Mouse (Mus musculus) embryonic facial prominence, embryonic 15.5 days (tissue): ENCODE measurements at regions not wholly inside any gene's neighbourhood (a gene's known extent, or its start where the extent isn't known, plus 50 kb on each side); places are given as distances from the start of the nearest gene placed in this dataset.

ENCODE experiments used
- ATAC-seq: fragments of 200-750 bp; cut with Nextera tagmentation; 2 replicates; pipeline ENCODE4 v1.8.0; 2017; ENCODE audit warnings: low read depth, moderate TSS enrichment; ENCODE audit not compliant: insufficient number of reproducible peaks, low FRiP score, low TSS enrichment
- H3K27ac ChIP-seq: fragments of 300-500 bp; sonication (generic); replicated peaks from 2 replicates; pipeline ENCODE4 v1.5.1; 2015; ENCODE audit warnings: mild to moderate bottlenecking, inconsistent platforms
- H3K27me3 ChIP-seq: fragments of 300-500 bp; sonication (generic); 2 replicates; pipeline ENCODE4 v1.6.1; 2015; ENCODE audit warnings: inconsistent platforms
- H3K36me3 ChIP-seq: fragments of 300-500 bp; sonication (generic); 2 replicates; pipeline ENCODE4 v1.6.1; 2015; ENCODE audit warnings: mild to moderate bottlenecking, inconsistent platforms
- H3K4me1 ChIP-seq: fragments of 300-500 bp; sonication (generic); 2 replicates; pipeline ENCODE4 v1.6.1; 2015; ENCODE audit warnings: inconsistent platforms
- H3K4me2 ChIP-seq: fragments of 300-500 bp; sonication (generic); replicated peaks from 2 replicates; pipeline ENCODE4 v1.6.1; 2015; ENCODE audit warnings: mild to moderate bottlenecking, inconsistent platforms
- H3K4me3 ChIP-seq: fragments of 300-500 bp; sonication (generic); replicated peaks from 2 replicates; pipeline ENCODE4 v1.5.1; 2015; ENCODE audit warnings: mild to moderate bottlenecking, inconsistent platforms
- H3K9ac ChIP-seq: fragments of 300-500 bp; sonication (generic); 2 replicates; pipeline ENCODE4 v1.6.1; 2015; ENCODE audit warnings: inconsistent platforms
- H3K9me3 ChIP-seq: fragments of 300-500 bp; sonication (generic); replicated peaks from 2 replicates; pipeline ENCODE4 v1.6.1; 2016; ENCODE audit warnings: inconsistent platforms
- WGBS: fragments of 180-500 bp; shearing (Covaris S2); methylation state at CpG from one replicate; pipeline ENCODE4 v1.1.7; 2015; 5-methylcytosine and 5-hydroxymethylcytosine counted together

DNA sequence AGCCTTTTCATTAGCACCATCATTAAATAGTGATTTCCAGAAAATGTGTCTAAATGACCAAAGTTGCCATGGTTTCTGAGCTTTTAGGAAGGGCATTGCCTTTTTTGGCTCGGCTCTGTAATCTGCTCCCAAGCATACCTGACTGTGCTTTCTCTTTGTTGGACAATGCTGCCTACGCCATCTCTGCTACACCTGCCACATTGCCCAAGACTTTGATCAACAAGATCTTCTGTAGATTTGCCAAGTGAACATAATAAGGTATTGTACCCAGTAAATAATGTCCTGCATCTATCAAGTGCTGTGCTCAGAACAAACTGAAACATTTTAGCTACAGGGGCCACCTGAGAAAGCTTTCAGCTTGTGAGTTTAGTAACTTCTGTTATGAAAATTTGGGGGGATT, 114.6 kb upstream of the Acsl4 start:
- Histone ChIP-seq H3K4me3 (no peak overlapping the region), H3K9me3 (no peaks in the 10 kb centered on the region), H3K4me2 (no peak overlapping the region), H3K9ac (no peak overlapping the region), H3K27me3 (no peaks in the 10 kb centered on the region), H3K36me3 (no peaks in the 10 kb centered on the region), H3K27ac (no peak overlapping the region), H3K4me1 (no peaks in the 10 kb centered on the region)
- ATAC-seq, result no peak
- 85% methylated on average over 2 of the region's 2 CpGs for WGBS

- Histone ChIP-seq H3K4me1 (no peaks in the 10 kb centered on the region), H3K9me3 (no peaks in the 10 kb centered on the region), H3K9ac (no peak overlapping the region), H3K4me2 (no peak overlapping the region), H3K27ac (no peak overlapping the region), H3K4me3 (no peak overlapping the region), H3K27me3 (no peaks in the 10 kb centered on the region), H3K36me3 (no peaks in the 10 kb centered on the region)
- no peak for ATAC-seq
These were observed 117.1 kb upstream of the Acsl4 start for GRCm38 (mm10) chrX:142507475-142507874.

DNA sequence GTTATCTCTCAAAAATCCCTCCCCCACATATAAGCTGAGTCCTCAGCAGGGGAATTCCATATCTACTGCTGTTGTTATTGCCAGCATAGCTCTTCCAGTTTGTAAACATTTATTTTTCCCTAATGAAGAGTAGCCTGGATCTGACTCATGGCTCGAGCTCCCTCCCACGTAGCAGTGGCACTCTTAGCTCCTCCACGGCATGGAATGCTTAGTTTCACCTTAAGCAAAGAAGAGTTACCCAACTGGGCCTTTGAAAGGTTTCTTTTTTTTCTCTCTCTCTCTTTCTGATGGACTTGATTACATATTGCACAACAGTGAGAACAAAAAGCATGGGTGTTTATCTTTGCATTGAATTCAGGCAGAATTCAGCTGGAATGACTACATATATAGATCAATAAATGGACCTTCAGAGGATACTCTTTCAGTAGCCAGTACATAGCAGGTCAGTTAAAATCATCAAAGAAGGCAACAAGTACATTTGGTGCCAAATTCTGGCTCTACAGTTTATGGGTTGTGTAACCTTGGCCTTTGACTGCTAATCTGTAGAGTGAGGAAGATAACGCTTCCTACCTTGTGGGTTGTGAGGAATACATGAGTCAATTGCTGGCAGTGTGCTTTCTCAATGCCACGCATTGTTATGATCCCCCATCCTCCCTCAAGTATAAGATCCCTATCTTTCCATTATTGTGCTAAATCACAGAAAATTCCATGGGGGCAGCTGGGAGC, 126.2 kb upstream of the Acsl4 start:
- no peaks in the 10 kb centered on the region; the same call in 1 of the 2 replicates for H3K27me3 ChIP-seq
- H3K4me1 ChIP-seq, result no peaks in the 10 kb centered on the region
- H3K4me2 ChIP-seq, result no peak overlapping the region
- no peak overlapping the region for H3K27ac ChIP-seq
- H3K4me3 ChIP-seq, result no peak overlapping the region
- H3K9ac ChIP-seq, result no peak overlapping the region
- H3K36me3 ChIP-seq, result no peaks in the 10 kb centered on the region
- no peaks in the 10 kb centered on the region for H3K9me3 ChIP-seq
- WGBS, result 73% methylated on average over 5 of the region's 5 CpGs
- ATAC-seq, result no peak

DNA sequence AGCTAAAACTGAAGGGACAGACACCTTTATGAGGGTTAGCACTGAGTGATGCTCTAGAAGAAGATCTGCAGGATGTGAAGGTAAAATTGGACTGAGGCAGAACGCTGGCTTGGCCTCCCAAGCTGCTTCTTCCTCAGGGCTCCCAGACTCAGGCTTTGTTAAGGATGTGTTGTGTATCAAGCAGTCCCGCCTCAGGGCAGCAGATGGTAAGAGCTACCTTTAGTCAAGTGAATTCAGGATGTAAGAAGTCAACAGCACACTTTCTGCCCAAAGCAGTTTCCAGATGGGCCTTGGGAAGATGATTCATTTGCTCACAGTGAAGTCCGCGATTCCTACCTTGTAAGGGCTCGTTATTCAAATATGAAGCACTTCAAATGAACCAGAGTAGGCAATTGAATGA, 126.9 kb upstream of the Acsl4 start:
- Histone ChIP-seq H3K27ac (no peak overlapping the region), H3K36me3 (no peaks in the 10 kb centered on the region), H3K4me1 (no peaks in the 10 kb centered on the region), H3K9me3 (no peaks in the 10 kb centered on the region), H3K4me2 (no peak overlapping the region), H3K9ac (no peak overlapping the region), H3K27me3 (no peaks in the 10 kb centered on the region; the same call in 1 of the 2 replicates), H3K4me3 (no peak overlapping the region)
- 69% methylated on average over 5 of the region's 5 CpGs for WGBS
- ATAC-seq, result no peak

DNA sequence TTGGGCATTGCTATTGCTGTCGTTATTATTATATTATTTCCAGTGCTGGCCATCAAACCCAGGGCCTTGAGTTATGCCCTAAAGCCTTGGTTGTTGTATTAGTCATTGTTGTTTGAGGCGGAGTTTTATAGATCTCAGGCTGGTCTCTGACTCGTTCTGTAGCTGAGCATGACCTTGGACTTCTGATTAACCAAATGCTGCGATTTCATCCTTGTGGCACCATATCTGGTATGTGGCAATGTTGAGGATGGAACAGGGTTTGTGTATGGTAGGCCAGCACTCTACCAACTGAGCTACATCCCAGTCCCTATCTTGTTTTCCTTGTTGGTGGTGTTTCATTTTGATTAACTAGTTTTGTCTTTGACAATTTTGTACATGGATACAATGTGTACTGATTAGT, 130.7 kb upstream of the Acsl4 start:
- Histone ChIP-seq H3K36me3 (no peaks in the 10 kb centered on the region), H3K4me2 (no peak overlapping the region), H3K9me3 (no peaks in the 10 kb centered on the region), H3K27ac (no peak overlapping the region), H3K9ac (no peak overlapping the region), H3K4me3 (no peak overlapping the region), H3K4me1 (no peaks in the 10 kb centered on the region), H3K27me3 (no peaks in the 10 kb centered on the region)
- ATAC-seq, result no peak
- 78% methylated on average over 4 of the region's 4 CpGs for WGBS

GRCm38 (mm10) chrX:142526953-142527352, 136.6 kb upstream of the Acsl4 start:
- Histone ChIP-seq H3K36me3 (no peaks in the 10 kb centered on the region), H3K4me2 (no peak overlapping the region), H3K9ac (no peak overlapping the region), H3K4me3 (no peak overlapping the region), H3K27ac (no peak overlapping the region), H3K9me3 (no peaks in the 10 kb centered on the region), H3K27me3 (no peaks in the 10 kb centered on the region), H3K4me1 (no peaks in the 10 kb centered on the region)
- ATAC-seq, result no peak
- WGBS, result 40% methylated on average over 1 of the region's 1 CpGs

GRCm38 (mm10) chrX:142529892-142530291, 139.6 kb upstream of the Acsl4 start:
- WGBS, result 64% methylated on average over 7 of the region's 7 CpGs
- no peaks in the 10 kb centered on the region for H3K36me3 ChIP-seq

GRCm38 (mm10) chrX:142534780-142535179, 144.4 kb upstream of the Acsl4 start:
- H3K27ac ChIP-seq, result no peak overlapping the region
- H3K9me3 ChIP-seq, result no peaks in the 10 kb centered on the region
- no peaks in the 10 kb centered on the region; the same call in 1 of the 2 replicates for H3K27me3 ChIP-seq
- no peak overlapping the region for H3K4me2 ChIP-seq
- WGBS, result 41% methylated on average over 8 of the region's 8 CpGs
- ATAC-seq, result no peak
- no peak overlapping the region for H3K4me3 ChIP-seq
- H3K36me3 ChIP-seq, result no peaks in the 10 kb centered on the region
- H3K4me1 ChIP-seq, result no peaks in the 10 kb centered on the region
- H3K9ac ChIP-seq, result no peak overlapping the region

More at GRCm38 (mm10) chrX:142529892-142530291, 139.6 kb upstream of the Acsl4 start:
- no peaks in the 10 kb centered on the region for H3K4me1 ChIP-seq
- H3K9ac ChIP-seq, result no peak overlapping the region
- H3K27ac ChIP-seq, result no peak overlapping the region
- H3K9me3 ChIP-seq, result no peaks in the 10 kb centered on the region
- no peaks in the 10 kb centered on the region for H3K27me3 ChIP-seq
- no peak for ATAC-seq
- H3K4me2 ChIP-seq, result no peak overlapping the region
- no peak overlapping the region for H3K4me3 ChIP-seq

DNA sequence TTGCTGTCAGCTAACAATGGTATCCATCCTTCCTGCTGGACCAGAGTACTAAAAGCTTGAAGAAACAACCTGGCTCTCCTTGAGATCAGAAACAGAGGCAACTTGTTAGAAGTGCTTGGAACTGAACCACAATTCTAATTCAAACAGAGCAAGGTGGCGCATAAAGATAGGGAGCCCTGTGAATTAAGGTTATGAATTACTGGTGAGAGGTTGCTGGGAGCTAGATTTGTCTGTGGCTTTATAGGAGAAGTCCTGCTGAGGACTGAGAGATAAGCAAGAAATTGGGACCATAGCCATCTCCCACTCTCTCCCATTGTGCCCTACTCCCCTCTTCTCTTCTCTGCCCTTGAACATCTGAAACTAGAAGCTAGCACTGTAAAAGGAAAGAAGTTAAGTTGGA, 145.2 kb upstream of the Acsl4 start:
- Histone ChIP-seq H3K27ac (no peak overlapping the region), H3K9me3 (no peaks in the 10 kb centered on the region), H3K9ac (no peak overlapping the region), H3K36me3 (no peaks in the 10 kb centered on the region), H3K4me1 (no peaks in the 10 kb centered on the region), H3K27me3 (no peaks in the 10 kb centered on the region; the same call in 1 of the 2 replicates), H3K4me3 (no peak overlapping the region), H3K4me2 (no peak overlapping the region)
- ATAC-seq, result no peak
- WGBS, result 86% methylated on average over 1 of the region's 1 CpGs

DNA sequence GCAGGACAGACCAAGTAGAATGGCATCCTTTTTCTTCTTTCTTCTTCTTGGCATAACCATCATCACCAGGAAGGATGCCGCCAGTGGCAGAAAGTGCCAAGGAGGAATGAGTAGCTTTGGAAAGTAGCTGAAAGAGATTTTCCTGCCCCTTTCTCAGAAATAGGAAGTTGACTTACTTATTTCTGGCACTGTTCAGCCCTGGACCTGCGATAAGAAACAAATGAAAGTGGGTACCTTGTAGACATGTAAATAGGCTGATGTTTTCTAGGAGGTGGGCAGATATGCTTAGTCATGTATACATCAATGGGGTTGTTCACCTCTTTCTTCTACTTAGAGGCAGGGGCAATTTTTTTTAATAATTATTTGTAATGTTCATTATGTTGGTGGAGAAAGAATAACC, 145.3 kb upstream of the Tmem164 start:
- no peaks in the 10 kb centered on the region for H3K9me3 ChIP-seq
- no peaks in the 10 kb centered on the region for H3K36me3 ChIP-seq
- ATAC-seq, result no peak
- H3K4me2 ChIP-seq, result no peak overlapping the region
- H3K27ac ChIP-seq, result no peak overlapping the region
- H3K9ac ChIP-seq, result no peak overlapping the region
- no peak overlapping the region for H3K4me3 ChIP-seq
- WGBS, result 87% methylated on average over 2 of the region's 2 CpGs
- H3K4me1 ChIP-seq, result no peaks in the 10 kb centered on the region
- no peaks in the 10 kb centered on the region; the same call in 1 of the 2 replicates for H3K27me3 ChIP-seq

- WGBS, result 82% methylated on average over 5 of the region's 5 CpGs
These were observed 143.8 kb upstream of the Tmem164 start for GRCm38 (mm10) chrX:142537259-142537963.

More at GRCm38 (mm10) chrX:142537259-142537963, 143.8 kb upstream of the Tmem164 start:
- Histone ChIP-seq H3K27ac (no peak overlapping the region), H3K27me3 (no peaks in the 10 kb centered on the region; the same call in 1 of the 2 replicates), H3K9ac (no peak overlapping the region), H3K9me3 (no peaks in the 10 kb centered on the region), H3K4me2 (no peak overlapping the region), H3K36me3 (no peaks in the 10 kb centered on the region), H3K4me1 (no peaks in the 10 kb centered on the region), H3K4me3 (no peak overlapping the region)
- no peak for ATAC-seq
